Mouse (Mus musculus) MEL (cell line): ENCODE results near the gene Snd1.

Experiments used
- CTCF ChIP-seq, 3 experiments: IDR thresholded peaks in 2 of 3; conservative IDR thresholded peaks in 1 of 3; 2 replicates each; pipeline ENCODE4 v1.5.1; 2011 to 2012; ENCODE audit warnings: low read length in 3 of 3, low read depth in 2 of 3, mild to moderate bottlenecking in 2 of 3, improper control_type of control experiment in 1 of 3, inconsistent platforms in 1 of 3, mixed read lengths in 1 of 3, moderate library complexity in 1 of 3; ENCODE audit not compliant: control insufficient read depth in 1 of 3, insufficient read depth in 1 of 3, poor library complexity in 1 of 3, severe bottlenecking in 1 of 3
- SMC3 ChIP-seq: IDR thresholded peaks from 2 replicates; pipeline ENCODE4 v1.6.1; 2011; ENCODE audit warnings: low read depth, low read length, improper control_type of control experiment

GRCm38 (mm10) chr6:28428290-28428689 is 46.6 kb upstream of the Snd1 start, which contains the start of gene Gcc1:
- no peak for TF ChIP-seq CTCF (IDR thresholded peaks at IDR 0.05 in 2 of 3, conservative IDR thresholded peaks at IDR 0.05 in 1 of 3; ENCODE audit: control insufficient read depth in 1 of 3, insufficient read depth in 1 of 3, low read depth in 2 of 3, low read length in 3 of 3, poor library complexity in 1 of 3, severe bottlenecking in 1 of 3)
- TF ChIP-seq SMC3, result no peak
